18 mouse cellular contexts compared by ENCODE assay signal in the genomic region with DNA sequence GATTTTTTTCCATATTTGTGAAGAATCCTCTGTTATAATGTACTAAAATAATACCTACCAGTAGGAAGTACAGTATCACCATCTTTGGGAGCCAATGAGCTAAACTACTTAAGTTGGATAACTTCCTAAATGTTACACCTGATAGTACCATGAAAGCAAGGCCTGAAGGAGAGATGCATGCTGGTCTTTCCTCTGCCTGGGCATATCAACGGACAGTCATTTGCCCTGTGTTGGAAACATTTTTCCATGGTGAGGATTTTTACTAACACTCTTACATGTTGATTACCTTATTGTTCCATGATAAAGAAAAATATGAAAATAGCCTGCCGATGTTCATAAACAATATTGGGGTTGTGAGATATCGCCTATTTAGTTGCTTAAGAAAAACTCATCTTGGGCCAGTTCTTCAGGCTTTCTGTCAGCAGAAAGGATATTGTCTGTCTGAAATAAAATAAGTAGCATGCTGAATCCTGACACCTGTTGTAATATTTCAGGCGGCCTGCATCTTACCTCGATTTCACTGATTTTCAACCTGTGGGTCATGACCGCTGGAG. TPM values are rescaled to one million over a fixed set of nuclear protein-coding genes. Genes with fewer than 3 reads are reported as not detected.
A peak's percentile ranks its signal among the peaks of the same experiment; 100 is the strongest.
DNase-seq lines count a peak whose midpoint lies in the region; TF ChIP-seq lines count a peak whose summit lies in the region.
"Had no signal": no experiment of that assay in that cellular context is flagged by ENCODE, and none has a peak within 500 bp of the region (broad histone marks: within the 10 kb centered on the region; RNA-seq: fewer than 3 reads in every experiment).

No protein-coding gene starts in this region.

- H3K4me1 ChIP-seq in bone marrow, adult 2 months (ENCODE audit: control insufficient read depth, insufficient read depth, low read length): peaks cover 1% of the 10 kb centered on the region
- H3K4me1 ChIP-seq: embryonic facial prominence, embryonic 12.5 days; heart, embryonic 10.5 days; heart, embryonic 15.5 days had no signal

- TF ChIP-seq CTCF in layer of hippocampus, adult 2 months (conservative IDR thresholded peaks at IDR 0.05): no peak
- no peak for TF ChIP-seq CTCF in bone marrow, adult 2 months (IDR thresholded peaks at IDR 0.05; ENCODE audit: control insufficient read depth, insufficient read depth, low read length)

- H3K27ac ChIP-seq in layer of hippocampus, adult 2 months: peak overlapping the region; percentile 96
- peak overlapping the region; percentile 43; the same call in 1 of the 2 replicates for H3K27ac ChIP-seq in bone marrow, adult 2 months (ENCODE audit: control insufficient read depth, insufficient read depth, low read depth, low read length, poor library complexity)
- H3K27ac ChIP-seq: heart, embryonic 10.5 days; heart, embryonic 15.5 days; liver, embryonic 15.5 days; stomach, postnatal 0 days had no signal

- DNase-seq in layer of hippocampus, adult 2 months (ENCODE audit: low spot score in 2 of 2): no peak
- no peak for DNase-seq in layer of hippocampus, postnatal 14 days (ENCODE audit: low spot score in 2 of 2)
- DNase-seq in CD4-positive helper T cell, adult 2 months (ENCODE audit: low read depth, low spot score): peak; percentile 63
- DNase-seq in induced T-regulatory cell, adult 2 months (ENCODE audit: low read depth): peak; percentile 76
- DNase-seq in urinary bladder, postnatal 14 days (ENCODE audit: low spot score): no peak
- no peak for DNase-seq in frontal cortex, adult 2 months (ENCODE audit: extremely low spot score in 1 of 2, low spot score in 1 of 2)
- DNase-seq in frontal cortex, postnatal 36 days (ENCODE audit: low spot score in 2 of 2): no peak
- DNase-seq: cerebellum, adult 8-10 months; cerebellum, postnatal 36 days; gastrocnemius, postnatal 10 days had no signal

- 67% methylated on average over 6 of the region's 6 CpGs for WGBS in bone marrow, adult 2 months

- no peak for TF ChIP-seq POLR2A in bone marrow, adult 2 months (IDR thresholded peaks at IDR 0.05; ENCODE audit: borderline replicate concordance, control insufficient read depth, low read depth, low read length)

- no peak overlapping the region for H3K4me3 ChIP-seq in layer of hippocampus, adult 2 months
- no peak overlapping the region for H3K4me3 ChIP-seq in bone marrow, adult 2 months (replicated peaks; ENCODE audit: control insufficient read depth, low read depth, low read length)
- H3K4me3 ChIP-seq: heart, embryonic 10.5 days; myocyte had no signal

RNA-seq across cellular contexts. Expression of gene Ptprc, which starts 38.4 kb away (rescaled TPM):
- 1 to 10 TPM; 2.3 to 2.4 TPM for total RNA-seq in layer of hippocampus, adult 2 months (2021)
- 1 to 10 TPM; 2.0 to 2.6 TPM for total RNA-seq in layer of hippocampus, postnatal 14 days (2021)
- 38.3 and 75.0 TPM in 2 replicates for polyA plus RNA-seq in bone marrow, adult 2 months (2011; ENCODE audit: insufficient read depth, insufficient read length, low replicate concordance, missing spikeins)
- 2.0 and 2.6 TPM in 2 replicates for polyA plus RNA-seq in frontal cortex, adult 2 months (2012; rRNA removed)
- polyA plus RNA-seq: G1E, myocyte had no signal

Comparison
In these comparisons a context has a peak if more than half of its experiments do, and no peak if none do; other contexts are left out.
1. DNase-seq: peak in CD4-positive helper T cell, adult 2 months (single experiment) and induced T-regulatory cell, adult 2 months (single experiment); none in layer of hippocampus, adult 2 months (0 of 2), layer of hippocampus, postnatal 14 days (0 of 2), urinary bladder, postnatal 14 days (single experiment), frontal cortex, adult 2 months (0 of 2) and frontal cortex, postnatal 36 days (0 of 2).